Mouse (Mus musculus) frontal cortex, postnatal 14 days (tissue): ENCODE data around the gene Mrtfb.

ENCODE experiments used
- DNase-seq, 2 experiments: peaks; one replicate each; pipeline ENCODE4 v3.0.0; 2022; ENCODE audit warnings: low spot score in 2 of 2

Mrtfb gene

DNA sequence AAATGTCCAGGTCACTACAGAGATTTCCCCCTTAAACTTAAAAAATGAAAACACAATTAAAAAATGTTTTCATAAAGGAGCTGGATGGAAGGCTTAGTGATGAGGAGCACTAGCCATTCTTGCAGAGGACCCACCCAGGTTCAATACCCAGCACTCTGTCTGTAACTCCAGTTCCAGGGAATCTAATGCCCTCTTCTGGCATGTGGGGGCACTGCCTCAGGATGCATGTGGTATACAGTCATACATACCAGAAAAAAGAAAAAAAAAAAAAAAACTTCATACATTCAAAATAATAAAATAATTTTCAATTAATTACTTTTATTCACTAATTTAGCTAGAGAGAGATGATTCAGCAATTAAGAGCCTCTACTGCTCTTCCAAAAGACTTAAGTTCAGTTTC, 95.0 kb downstream of the Mrtfb start:
- no peak for DNase-seq

DNA sequence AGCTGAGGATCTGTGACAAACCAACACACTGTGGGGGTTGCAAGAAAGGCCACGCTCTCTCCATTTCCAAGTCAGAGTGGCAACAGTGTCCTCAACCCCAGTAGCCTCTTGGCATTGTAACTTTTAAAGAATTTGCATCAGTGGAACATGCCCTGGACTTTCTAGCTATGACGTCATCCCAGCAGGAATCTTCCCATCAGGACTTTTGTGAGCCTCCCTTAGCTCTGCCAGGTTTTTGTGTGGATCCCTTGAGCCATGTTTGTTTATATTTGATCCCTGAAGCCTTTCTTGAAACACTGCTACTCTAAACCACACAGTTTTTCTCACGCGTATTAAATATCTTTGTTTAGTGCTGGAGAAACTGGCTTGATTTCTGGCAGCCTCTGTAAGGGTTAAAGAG, 97.6 kb downstream of the Mrtfb start:
- DNase-seq, result no peak

DNA sequence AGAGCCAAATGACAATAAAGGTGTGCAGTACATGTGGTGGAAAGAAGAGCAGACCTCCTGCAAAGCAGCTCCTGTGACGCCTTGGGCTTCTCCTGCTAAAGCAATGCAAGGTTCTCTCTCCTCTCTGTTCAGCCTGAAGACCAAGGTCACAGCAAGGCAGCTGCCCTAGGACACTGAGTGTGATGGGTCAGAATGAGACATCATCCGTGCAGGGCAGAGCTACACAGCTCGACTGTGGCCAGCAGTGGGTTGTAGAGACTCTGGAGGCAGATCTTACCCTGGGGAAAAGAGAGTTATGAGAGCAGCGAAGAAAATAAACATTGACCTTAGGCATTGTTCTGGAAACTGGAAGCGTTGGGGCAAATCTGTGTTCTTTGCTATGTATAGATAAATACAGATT, 98.2 kb downstream of the Mrtfb start:
- DNase-seq, result no peak

DNA sequence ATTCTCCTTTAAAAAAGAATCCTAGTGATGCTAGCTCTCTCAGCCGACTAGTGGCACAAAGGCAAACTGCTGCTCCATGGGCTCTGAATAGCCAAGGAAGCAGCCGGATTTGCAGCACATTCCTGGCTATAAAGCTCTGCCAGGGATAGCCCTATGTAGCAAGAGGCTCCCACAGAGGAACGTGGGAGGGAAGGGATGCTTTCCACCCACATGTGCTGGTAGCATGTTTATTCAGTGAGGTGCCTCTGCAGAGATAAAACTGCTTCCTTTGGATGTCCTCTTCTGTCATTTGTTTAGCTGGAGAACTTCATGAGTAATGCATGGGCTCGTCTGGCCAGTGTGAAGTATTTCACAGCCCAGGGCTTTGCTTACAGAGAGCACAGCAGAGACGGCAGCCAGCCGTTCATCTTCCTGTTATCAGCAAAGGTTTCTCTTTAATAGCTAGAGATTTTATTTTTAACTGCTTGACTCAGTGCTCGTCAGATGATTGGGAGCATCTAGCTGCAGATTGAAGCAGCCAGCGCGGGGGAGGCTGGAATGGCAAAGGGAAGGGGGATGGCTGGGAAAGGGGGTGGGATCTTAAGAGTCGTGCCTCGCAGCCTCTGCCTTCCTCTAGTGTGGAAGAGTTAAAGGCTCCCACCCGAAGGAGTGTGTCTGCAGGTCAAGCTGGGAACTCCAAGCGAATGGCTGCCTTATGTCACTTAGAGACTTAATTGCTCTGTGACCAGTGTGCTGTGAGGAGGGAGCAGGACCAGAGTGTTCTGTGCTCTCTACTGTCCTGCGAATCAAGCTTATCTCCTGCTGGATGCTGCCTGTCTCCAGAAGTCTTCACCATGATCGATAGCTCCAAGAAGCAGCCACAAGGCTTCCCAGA, 101.8 kb downstream of the Mrtfb start:
- peak; percentile 77 to 78 for DNase-seq

DNA sequence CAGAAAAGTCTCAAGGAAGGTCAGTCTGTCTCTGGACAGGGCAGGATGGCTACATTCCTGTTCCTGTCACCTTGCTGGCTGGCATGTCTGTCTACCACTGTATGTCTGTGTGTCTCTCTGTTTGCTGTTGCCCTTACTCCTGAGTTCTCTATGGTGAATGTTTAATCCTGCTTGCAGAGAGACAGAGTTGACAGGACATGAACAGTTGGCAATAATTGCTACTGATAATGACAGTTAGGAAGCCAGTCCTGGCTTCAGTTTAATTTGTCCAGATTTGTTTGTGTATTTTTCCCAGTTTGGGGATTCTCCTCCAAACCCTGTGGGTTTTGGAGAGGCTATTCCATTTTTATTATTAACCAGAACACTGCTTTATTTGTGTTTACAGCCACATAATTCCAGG, 102.5 kb downstream of the Mrtfb start:
- DNase-seq, result no peak

DNA sequence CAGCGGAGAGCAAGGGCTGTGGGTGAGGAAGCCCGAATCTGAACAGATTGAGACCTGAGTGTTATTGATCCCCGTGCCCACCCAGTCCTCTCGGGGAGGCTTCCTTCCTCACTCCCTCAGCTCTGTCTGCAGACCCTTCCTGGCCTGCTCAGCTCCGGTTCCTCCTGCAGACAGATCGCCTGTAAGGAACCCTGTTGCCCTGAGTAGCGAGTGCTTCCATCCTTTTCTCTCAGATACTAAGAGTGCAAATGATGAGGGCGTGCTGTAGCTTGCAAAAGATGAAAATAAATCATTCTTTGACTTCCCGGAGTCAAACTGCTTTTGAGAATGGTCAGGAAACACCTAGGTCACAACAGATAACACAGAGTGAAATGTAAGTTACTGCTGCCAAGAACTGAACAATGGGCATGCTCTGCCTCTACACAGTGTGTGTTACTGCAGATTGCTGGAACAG, 103.2 kb downstream of the Mrtfb start:
- no peak for DNase-seq

DNA sequence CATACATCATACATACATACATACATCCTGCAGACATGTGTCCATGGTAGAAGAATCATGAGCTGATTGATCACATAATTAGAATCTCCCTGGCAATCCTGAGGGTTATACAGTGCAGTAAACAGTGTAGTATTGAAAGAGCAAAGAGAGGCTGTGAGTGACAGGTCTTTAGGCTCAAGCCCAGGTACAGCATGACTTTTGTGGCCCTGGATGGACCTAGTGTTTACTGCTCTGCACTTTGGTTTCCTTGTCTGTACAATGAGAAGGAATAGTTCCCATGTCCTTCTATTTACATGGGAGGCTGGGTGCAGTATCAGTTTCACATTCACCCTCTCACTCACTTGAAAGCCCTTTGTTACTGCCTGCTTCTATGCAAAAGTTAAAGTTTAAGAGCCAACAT, 103.9 kb downstream of the Mrtfb start:
- DNase-seq, result no peak

DNA sequence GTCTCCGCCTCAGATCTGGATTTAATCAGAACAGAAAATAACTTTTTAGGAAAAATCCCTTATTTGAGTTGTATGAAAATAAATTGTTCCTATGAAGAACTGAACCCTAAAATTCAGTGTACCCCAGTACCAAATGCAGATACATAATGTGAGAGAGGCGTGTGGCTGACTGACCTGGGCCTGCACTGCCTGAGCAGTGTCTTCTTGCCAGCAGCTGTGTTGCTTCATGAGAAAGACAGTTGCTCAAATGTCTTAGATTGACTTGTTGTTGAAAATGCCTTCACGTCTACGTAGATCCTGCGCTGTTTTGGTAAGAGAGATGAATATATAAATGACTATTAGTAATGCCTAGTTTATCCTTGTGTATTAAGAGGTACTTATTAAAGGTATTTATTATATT, 104.6 kb downstream of the Mrtfb start:
- no peak for DNase-seq

DNA sequence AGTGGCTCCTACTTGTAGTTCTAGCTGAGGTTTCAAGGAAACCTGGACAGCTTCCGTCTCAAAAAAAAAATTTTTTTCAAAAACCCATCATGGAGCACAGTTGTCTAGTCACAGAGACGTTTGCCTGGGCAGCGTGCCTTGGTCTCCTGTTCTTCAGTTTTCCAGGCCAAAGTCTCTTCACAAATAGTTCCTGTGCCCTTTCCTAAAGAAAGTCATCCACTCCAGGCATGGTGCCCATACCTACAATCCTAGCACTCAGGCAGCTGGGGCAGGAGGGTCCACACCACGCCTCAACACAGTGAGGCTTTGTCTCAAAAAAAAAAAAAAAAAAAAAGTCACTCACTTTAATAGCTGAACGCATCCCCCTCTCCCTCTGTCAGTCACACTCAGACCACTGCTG, 106.9 kb downstream of the Mrtfb start:
- no peak for DNase-seq

DNA sequence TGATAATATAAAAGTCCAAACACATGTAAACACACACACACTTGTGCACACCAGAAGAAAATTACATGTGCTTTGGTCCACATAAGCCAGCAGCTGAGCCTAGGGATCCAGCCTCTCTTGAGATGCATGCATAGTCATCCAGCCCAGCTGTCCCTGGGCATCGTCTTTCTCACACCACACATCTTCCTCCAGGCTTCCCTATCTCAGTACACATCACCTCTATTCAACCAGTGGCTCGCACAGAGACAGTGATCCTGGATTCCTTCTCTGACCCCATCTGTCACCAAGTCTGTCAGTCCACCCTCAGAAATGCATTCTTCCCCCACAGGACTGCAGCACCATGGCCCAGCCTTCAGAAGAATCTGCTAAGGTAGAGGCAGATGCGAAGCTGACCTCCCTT, 107.9 kb downstream of the Mrtfb start:
- no peak for DNase-seq

DNA sequence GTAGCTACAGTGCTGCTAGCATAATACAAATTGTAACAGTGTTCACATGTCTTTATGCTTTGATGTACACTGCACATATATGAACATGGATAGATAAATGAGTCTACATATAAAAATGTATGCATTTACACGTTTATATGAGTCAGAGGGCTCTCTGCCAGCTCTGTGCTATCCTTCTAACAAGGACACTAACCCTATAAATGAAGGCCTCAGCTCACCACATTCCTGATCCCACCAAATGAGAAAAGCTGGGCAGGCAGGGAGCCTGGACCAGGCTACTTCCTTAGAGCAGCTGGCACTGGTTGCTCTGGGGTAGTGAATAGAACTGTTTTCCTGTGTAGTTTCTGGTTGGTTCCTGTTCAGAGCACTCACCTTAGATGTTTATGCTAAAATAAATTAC, 110.0 kb downstream of the Mrtfb start:
- DNase-seq, result no peak

DNA sequence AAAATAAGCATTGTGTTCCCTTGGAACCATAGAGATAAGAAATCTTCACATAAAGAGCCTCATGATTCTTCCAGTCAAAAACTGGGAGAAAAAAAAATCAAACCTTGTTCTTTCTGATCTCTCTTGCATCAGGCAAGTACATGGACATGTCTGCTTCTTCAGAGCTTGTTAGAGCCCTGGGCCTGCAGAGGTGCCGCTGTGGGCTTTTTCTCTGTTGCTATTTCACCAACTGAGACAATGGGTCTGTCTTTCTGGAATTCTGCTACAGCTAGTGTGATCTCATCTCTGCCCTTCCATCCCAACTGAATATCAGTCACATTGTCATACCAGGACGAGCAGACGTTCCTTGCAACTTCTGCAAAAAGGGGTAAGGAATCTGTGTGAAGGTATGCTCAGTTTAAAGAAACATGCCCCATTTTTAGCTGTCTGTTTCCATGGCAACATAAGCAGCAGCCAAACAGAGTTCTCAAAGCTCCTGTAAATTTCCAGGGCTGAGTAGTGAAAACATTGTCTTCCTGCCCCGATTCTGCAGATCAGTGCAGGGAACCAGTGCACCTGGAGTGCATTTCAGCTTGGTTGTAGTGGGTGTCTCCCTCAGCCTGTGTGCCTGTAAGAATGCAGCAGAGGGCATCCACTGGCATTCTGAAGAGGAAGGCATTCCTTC, 110.7 kb downstream of the Mrtfb start:
- DNase-seq, result peak in 1 of 2 experiments; percentile 23

DNA sequence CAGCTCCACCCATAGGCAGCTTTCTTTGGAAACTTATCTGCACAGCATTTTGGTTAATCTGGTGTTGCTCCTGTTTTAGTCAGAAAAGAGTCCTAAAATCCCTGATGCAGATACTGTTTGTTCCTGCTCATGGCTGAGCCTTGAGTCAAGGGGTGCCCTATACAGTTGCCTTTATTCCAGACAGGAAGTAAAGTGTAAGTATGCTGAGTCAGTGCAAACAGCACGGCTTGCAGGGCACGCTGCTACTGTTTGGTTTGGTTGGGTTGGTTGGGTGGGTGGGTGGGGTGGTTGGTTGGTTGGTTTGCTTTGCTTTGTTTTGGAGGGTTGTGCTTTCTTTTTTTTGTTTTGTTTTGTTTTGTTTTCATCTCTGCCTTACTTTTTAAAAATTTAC, 111.2 kb downstream of the Mrtfb start:
- DNase-seq, result no peak

DNA sequence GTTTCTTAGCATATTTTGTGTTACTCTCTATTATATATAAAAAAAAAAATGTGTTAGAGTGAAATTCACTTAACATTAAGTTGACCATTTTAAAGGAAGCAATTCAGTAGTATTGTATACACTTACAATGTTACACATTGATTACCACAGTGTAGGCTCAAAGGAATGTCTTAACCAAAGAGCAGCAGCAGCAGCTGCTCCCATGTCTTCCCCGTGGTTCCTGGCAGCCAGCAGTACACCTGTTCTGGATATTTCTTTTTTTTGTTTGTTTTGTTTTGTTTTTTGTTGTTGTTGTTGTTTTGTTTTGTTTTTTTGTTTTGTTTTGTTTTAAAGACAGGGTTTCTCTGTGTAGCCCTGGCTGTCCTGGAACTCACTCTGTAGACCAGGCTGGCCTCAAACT, 112.4 kb downstream of the Mrtfb start:
- DNase-seq, result no peak

DNA sequence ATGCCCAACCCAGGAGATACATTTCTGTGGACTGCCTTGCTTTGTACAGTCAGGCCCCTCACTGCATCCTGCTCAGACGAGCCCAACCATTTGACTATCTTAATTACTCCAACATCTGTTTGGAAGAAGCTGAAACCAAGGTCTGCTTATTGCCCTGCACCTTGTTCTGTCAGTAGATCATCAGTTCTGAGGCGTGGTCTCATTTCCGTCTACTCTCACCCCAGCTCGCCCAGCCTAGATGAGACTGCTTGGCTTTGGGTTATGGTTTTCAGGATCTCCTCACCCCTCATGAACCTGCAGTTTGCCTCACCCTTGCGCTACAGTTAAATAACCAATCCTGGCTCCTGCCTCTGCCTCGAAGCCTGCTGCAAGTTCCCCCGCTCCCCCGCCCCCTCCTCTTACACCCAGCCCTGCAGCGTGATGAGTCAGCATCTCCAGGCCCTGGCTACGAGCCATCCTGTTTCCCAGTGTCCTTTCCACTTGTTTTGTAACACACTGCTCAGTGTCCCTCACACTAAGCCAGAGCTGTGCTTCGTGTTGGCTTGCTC, 115.5 kb downstream of the Mrtfb start:
- peak; percentile 56 to 72 for DNase-seq

DNA sequence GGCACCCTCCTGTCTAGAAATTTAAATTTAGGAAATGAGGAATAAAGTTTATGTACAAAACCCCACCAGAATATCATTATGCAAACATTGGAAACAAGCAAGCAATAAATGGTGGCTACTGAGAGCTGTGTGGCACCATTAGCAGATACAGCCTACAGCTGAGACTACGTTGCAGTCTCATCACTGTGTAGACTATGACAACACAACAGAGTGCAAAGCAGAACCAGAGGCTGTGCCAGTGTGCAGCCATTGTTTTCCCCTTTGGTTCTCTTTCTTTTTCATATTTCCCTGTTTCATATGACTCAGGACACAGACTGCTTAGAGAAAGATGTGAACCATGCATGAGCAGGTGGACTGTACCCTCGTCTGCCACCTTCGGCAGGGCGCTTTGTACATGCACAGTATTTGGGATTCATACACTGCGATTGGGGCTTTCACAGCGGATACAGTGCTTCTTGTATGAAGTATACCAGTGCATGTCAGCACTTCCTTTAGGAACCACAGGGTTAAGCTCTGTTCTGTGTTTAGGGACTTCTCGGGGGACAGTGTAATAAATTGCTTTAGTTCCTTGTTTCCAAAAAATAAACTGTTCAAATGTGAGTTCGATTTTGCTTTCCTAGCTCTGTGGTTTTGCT, 116.7 kb downstream of the Mrtfb start:
- no peak for DNase-seq

DNA sequence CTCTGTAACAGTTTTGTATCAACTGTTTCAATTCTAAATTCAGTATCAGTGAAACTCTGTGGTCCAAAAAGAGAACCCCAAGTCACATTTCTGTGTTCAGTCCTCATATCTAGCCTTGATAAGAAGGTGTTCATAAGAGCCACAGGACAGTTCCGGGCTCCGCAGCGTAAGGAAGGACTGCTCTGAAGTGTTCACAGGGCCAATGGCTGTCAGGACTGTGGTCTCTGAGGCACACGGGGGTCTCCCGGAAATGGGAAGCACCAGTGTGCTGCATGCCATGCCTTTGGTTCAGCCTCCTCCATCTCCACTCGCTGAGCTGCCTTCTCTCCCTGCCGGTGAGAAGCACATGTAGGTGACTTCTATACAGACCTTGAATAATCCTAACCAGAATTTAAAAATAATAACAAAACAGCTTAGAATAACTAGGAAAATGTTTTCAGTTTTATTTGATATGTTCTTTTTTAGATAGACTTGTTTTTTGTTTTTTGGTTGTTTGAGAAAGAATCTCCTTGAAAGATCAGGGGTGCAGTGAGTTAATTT, 120.7 kb downstream of the Mrtfb start:
- DNase-seq, result no peak

DNA sequence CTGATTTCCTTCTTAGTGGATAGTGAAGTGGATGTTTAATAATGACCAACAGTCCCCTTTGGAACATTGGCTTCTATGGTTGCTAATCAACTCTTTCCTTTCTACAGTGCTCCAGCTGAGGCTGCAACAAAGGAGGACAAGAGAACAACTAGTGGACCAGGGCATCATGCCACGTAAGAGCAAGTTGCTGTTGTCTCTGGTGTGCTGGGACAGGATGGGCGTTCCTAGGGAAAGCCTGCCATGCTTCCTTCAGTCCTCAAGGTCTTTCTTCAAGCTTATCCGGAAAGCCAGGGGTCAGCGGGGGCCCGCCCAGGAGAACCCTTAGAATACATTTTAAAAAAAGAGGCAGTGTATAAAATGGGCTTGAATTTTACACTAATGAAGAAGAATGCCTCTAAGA, 121.9 kb downstream of the Mrtfb start:
- no peak for DNase-seq

DNA sequence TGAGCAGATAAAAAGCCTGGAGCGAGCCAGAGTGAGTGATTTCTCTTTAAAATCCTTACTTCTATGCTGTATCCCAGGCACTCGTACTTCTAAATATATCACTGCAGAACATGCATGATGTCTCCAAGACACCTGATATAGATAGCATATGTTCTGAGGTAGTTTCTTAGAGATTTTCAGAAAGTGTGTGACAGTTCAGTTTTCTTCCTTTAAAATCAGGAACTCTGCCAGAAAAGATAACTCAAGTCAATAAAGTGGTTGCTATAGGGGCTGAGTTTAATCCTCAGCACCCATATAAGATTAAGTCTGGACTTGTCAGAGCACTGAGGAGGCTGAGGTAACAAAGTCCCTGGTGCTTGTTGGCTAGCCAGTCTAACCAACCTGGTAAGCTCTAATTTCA, 123.6 kb downstream of the Mrtfb start:
- no peak for DNase-seq

DNA sequence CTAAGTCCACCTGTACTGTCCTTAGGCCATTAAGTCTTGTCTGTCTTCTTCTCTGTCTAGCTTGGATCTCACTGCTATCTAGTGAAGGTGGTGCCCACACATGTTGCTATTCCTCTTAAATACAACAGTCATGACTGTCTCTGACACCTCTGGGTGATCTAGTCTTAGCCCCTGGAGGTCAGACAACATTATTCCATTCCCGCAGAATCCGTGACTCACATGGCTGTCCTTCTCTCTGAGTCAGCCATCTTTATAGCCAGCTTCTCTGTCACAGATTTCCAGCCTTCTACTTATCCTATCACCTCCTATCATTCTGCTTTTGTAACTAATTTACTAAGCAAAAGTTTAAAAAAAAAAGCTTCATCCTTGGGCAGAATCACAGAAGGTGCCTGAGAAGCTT, 125.5 kb downstream of the Mrtfb start:
- no peak for DNase-seq

DNA sequence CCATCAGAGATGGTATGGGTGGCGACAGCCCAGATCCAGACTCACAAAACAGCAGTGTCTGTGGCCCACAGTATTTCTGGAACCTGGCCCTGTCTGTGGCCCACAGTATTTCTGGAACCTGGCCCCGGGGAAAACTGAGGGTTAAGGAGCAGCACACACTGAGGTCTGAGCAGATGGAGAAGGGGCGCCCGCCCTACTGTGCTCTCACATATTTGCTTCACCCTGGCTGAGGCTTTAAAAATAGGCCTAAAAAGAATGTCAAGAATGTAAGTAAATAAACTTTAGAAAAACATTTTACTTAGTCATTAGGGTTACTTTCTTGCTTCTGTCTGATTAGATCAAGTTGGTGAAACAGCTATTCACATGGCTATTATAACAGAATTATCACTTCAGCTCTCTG, 131.0 kb downstream of the Mrtfb start:
- no peak for DNase-seq

DNA sequence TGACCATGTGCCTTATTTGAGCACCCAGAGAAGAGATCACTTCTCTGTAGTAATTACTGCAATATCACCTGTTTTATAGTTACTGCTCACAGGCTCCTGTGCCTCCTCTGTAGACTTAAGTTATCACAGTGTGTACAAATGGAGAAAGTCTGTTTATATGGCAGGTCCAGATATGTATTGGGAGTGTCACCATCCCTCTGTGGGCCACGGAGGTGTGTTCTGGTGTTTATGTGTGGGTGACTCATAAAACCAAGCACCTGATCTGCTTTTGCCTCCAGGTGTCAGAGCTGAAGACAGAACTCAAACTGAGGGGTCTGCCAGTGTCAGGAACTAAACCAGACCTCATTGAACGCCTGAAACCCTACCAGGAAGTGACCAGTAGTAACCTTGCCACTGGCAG, 144.1 kb downstream of the Mrtfb start:
- DNase-seq, result no peak
